Mouse (Mus musculus) gastrocnemius, postnatal 14 days (tissue): ENCODE data around the gene Gm20662. TPM values are rescaled to one million over a fixed set of nuclear protein-coding genes. Genes with fewer than 3 reads are reported as not detected.
A peak's percentile ranks its signal among the peaks of the same experiment; 100 is the strongest.

Experiments used
- DNase-seq: peaks from one replicate; pipeline ENCODE4 v3.0.0; 2021; ENCODE audit warnings: mixed read lengths
- intact Hi-C: fragments of 180-260 bp; cut with DNase I; formaldehyde crosslinking; loops from one replicate; pipeline ENCODE4 v1.15.1; 2025; ENCODE audit warnings: low total_unique reads
- total RNA-seq, 2 experiments: library from RNA; stranded (reverse); gene quantifications; 2 replicates each; pipeline ENCODE4 v1.2.3; 2021

The Gm20662 gene
- total RNA-seq, 2 experiments from 2014 or later, result not detected

- intact Hi-C loops, result no loop called here
These were observed 24.2 kb upstream of the Gm20662 start for GRCm38 (mm10) chr9:107971690-107972541.

GRCm38 (mm10) chr9:107974491-107975171 lies 21.5 kb upstream of the Gm20662 start:
- intact Hi-C loops, result no loop called here
- no peak for DNase-seq

More at GRCm38 (mm10) chr9:107971690-107972541, 24.2 kb upstream of the Gm20662 start:
- no peak for DNase-seq

GRCm38 (mm10) chr9:107975399-107976386 lies 20.5 kb upstream of the Gm20662 start, which contains the start of gene Uba7:
TSS of gene Uba7 (plus strand) at chr9:107975505.
- no peak for DNase-seq
- intact Hi-C loops, result no loop called here

- DNase-seq, result no peak
- intact Hi-C loops, result no loop called here
These were observed 17.3 kb upstream of the Gm20662 start for GRCm38 (mm10) chr9:107978815-107979214.

GRCm38 (mm10) chr9:107981684-107982605 lies 14.2 kb upstream of the Gm20662 start:
- intact Hi-C loops, result no loop called here

GRCm38 (mm10) chr9:107982681-107983346 lies 13.3 kb upstream of the Gm20662 start, which contains the start of gene Gm20661:
TSS of gene Gm20661 (plus strand) at chr9:107983058.
- intact Hi-C loops, result no loop called here
- peak; percentile 82 for DNase-seq

More at GRCm38 (mm10) chr9:107981684-107982605, 14.2 kb upstream of the Gm20662 start:
- no peak for DNase-seq

GRCm38 (mm10) chr9:107983421-107983890 lies 12.7 kb upstream of the Gm20662 start:
- intact Hi-C loops, result no loop called here
- peak; percentile 88 for DNase-seq

GRCm38 (mm10) chr9:107984052-107984753 lies 11.9 kb upstream of the Gm20662 start:
- intact Hi-C loops, result no loop called here
- DNase-seq, result no peak

GRCm38 (mm10) chr9:107984754-107985055 lies 11.4 kb upstream of the Gm20662 start:
- intact Hi-C loops, result no loop called here

GRCm38 (mm10) chr9:107985131-107986119 lies 10.7 kb upstream of the Gm20662 start, which contains the start of gene Inka1:
TSS of gene Inka1 (minus strand) at chr9:107985879.
- intact Hi-C loops, result no loop called here
- peak; percentile 93 for DNase-seq

More at GRCm38 (mm10) chr9:107984754-107985055, 11.4 kb upstream of the Gm20662 start:
- no peak for DNase-seq

- intact Hi-C loops, result no loop called here
These were observed 9.8 kb upstream of the Gm20662 start for GRCm38 (mm10) chr9:107986376-107986775.

GRCm38 (mm10) chr9:107987950-107988349 lies 8.2 kb upstream of the Gm20662 start:
- intact Hi-C loops, result no loop called here
- no peak for DNase-seq

More at GRCm38 (mm10) chr9:107986376-107986775, 9.8 kb upstream of the Gm20662 start:
- peak; percentile 87 for DNase-seq

- intact Hi-C loops, result no loop called here
- DNase-seq, result no peak
These were observed 4.0 kb upstream of the Gm20662 start, which contains the start of gene Cdhr4 for GRCm38 (mm10) chr9:107992197-107992596. TSS of gene Cdhr4 (plus strand) at chr9:107992497.

- DNase-seq, result no peak
- intact Hi-C loops, result no loop called here
These were observed 3.1 kb upstream of the Gm20662 start for GRCm38 (mm10) chr9:107993013-107993412.

GRCm38 (mm10) chr9:107994464-107994863 lies 1.7 kb upstream of the Gm20662 start:
- no peak for DNase-seq
- intact Hi-C loops, result no loop called here

- DNase-seq, result no peak
- intact Hi-C loops, result no loop called here
These were observed 636 bp upstream of the Gm20662 start for GRCm38 (mm10) chr9:107995513-107995912.
